Mouse (Mus musculus) thymus, postnatal 10 days (tissue): ENCODE results near the gene Tex2.
"Not testable (repeated sequence)": the region's sequence is repeated elsewhere in the genome, so short reads cannot be mapped to it uniquely, and the experiment has no call there.

Experiments
- DNase-seq, 2 experiments: peaks; one replicate each; pipeline ENCODE4 v3.0.0; 2021; ENCODE audit warnings: low spot score in 2 of 2

Tex2 gene

GRCm38 (mm10) chr11:106622056-106622455 lies 8.8 kb upstream of the Tex2 start:
- DNase-seq, result no peak

- DNase-seq, result not testable (repeated sequence)
Measured at GRCm38 (mm10) chr11:106618768-106619167, 5.5 kb upstream of the Tex2 start.

GRCm38 (mm10) chr11:106617821-106618580 lies 4.8 kb upstream of the Tex2 start:
- no peak for DNase-seq

- DNase-seq, result no peak
Measured at GRCm38 (mm10) chr11:106615561-106615960, 2.3 kb upstream of the Tex2 start.

GRCm38 (mm10) chr11:106614339-106614645 lies 1.1 kb upstream of the Tex2 start:
- DNase-seq, result no peak

DNA sequence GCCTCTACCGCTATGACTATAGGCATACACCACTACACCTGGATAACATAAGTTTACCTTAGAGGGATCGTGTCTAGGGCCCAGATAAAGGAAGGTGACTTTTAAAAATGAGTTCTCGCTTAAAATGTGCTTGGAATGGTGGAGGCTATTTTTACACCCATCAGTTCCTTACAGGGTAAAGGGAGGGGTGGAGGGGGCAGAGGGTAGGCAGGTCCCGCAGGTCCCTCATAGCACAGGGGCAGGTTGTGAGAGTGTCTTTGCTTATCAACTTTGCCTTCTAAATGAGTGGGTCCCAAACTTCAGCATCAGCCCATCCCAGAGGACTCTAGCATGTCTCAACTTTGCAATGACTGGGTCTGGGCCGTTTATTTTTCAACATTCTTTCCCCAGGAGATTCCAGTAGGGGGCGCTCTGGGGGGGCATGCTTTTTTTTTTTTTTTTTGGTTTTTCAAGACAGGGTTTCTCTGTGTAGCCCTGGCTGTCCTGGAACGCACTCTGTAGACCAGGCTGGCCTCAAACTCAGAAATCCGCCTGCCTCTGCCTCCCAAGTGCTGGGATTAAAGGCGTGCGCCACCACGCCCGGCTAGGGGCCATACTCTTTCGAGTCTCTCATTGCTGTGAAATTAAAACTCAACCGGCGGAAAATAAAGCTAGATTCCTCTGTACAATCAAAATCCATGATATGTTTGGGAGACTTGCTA lies 565 bp upstream of the Tex2 start:
- peak in 1 of 2 experiments; percentile 56 for DNase-seq

DNA sequence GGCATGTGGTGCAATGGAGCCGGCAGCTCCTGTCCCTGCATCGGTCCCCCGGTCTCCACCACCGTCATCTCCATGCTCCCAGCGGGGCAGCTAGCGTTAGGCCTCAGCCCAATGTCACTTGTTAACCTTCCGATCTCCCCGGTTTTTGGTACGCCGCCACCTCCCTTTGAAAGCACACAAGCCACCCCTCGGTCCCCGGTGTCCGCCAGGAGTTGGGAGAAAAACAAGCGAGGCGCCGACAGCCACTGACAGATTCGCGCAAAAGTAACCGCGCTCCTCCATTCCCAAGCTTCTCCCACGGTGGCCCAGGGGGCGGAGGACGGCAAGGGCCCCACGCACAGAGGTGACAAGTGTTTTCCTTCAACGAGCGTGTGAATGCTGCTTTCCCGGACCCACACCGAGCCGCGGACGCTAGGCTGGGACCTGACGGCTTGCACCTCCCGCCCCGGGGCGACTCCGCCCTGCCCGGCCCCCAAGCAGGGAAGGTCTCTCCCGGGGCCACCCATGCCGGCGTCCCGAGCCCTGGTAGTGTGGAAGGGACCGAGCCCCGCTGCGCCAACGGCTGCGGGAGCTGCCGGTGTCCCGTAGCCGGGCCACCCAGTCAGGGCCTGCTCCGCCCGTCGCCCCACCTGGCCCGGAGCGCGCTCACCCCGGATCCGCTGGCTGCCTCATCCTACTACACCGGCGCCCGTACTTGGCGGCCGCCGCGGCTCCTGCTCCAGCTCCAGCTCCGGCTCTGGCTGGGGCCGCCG lies 838 bp downstream of the Tex2 start:
- DNase-seq, result peak; percentile 14 to 28

- no peak for DNase-seq
Measured at GRCm38 (mm10) chr11:106609731-106610130, 3.5 kb downstream of the Tex2 start.

DNA sequence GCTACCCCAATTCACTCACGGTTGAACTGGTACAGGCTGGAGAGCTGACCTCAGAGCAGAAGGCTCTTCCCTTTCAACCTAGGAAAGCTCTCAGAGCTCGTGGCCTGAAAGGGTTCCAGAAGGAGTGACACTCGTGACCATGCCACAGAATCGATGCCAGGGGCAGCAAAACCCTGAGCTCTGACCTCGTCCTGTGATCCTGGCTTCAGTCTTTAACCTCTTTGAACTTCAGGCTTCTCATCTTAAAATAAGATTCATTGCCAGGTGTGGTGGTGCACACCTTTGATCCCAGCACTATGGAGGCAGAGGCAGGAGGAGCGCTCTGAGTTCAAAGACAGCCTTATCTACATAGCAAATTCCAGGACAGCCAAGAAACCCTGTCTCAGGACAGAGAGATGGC lies 5.9 kb downstream of the Tex2 start:
- DNase-seq, result no peak

DNA sequence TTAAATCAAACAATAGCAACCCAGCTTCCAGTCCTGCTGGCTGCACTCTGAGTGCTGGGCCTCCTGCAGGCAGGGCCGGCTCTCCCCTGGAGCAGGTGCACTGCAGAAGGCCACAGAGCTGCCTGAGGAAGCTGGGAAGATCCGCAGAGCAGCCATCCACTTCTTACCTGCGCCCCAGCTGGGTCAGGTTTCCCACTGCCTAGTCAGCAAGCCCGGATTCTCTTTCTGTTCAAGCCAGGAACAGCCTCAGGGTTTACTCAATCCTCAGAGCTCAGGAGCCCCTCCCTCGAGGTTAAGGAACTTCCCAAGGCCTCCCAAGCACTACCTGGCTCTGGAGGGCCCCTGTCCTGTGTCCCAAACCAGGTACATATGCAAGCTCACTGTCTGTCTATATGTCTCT lies 7.2 kb downstream of the Tex2 start:
- DNase-seq, result no peak

- no peak for DNase-seq
Measured at GRCm38 (mm10) chr11:106603230-106603629, 10.0 kb downstream of the Tex2 start.

GRCm38 (mm10) chr11:106600124-106600523 lies 13.1 kb downstream of the Tex2 start:
- no peak for DNase-seq

DNA sequence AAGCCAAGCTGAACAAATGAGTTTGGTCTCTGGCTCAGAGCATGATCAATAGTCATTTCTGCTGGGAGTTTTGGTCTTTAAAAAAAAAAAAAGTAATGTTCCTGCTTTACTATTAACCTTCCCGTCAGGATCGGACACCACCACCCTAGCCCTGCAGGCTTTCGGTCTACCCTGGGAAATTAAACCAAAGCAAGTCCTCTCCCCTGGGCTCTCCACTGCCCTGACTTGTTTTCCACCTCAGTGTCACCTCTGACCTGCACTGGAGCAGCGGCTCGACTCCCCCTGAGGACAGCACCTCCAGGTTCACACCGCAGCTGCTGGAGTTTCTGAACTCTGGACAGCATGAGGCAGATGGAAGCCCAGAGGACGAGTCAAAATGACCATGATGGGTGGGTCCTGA lies 13.9 kb downstream of the Tex2 start:
- no peak for DNase-seq

GRCm38 (mm10) chr11:106598339-106598738 lies 14.9 kb downstream of the Tex2 start:
- no peak for DNase-seq

- DNase-seq, result no peak
Measured at GRCm38 (mm10) chr11:106597737-106598330, 15.4 kb downstream of the Tex2 start.

- DNase-seq, result no peak
Measured at GRCm38 (mm10) chr11:106591183-106591582, 22.0 kb downstream of the Tex2 start.

GRCm38 (mm10) chr11:106590143-106590542 lies 23.1 kb downstream of the Tex2 start:
- DNase-seq, result no peak

DNA sequence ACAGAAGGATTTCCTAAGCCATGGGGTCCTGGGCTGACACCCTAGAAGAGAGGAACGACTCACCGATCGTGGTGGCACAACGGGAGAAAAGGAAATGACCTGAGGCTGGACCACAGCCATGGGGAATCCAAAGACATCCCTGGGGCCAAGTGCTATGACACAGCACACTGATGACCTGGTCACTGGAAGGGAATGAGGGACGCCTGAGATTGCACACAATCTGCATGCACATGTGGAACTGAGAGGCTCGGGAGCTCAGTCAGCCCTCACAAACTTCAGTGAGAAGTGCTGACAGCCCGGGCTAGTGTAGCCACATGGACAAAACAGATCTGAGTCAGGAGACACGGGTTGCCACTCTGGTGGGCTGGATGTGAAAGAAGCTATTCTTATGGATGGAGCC lies 24.4 kb downstream of the Tex2 start:
- DNase-seq, result no peak

- no peak for DNase-seq
Measured at GRCm38 (mm10) chr11:106587786-106588519, 25.3 kb downstream of the Tex2 start.

DNA sequence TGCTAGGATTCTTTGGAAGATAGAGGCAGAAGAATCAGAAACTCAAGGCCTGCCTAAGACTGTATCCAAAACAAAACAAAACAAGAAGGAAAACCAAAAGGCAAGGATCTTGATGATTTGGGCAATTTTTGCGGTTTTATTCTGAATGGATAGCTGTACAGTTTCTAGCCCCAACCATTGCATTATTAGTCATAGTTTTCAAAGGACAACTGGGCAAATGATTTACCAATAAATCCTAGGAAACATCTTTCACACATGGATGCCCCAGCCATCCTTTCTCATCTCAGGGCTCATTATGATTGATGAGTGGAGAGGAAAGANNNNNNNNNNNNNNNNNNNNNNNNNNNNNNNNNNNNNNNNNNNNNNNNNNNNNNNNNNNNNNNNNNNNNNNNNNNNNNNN lies 29.4 kb downstream of the Tex2 start:
- DNase-seq, result no peak

GRCm38 (mm10) chr11:106581357-106581756 lies 31.9 kb downstream of the Tex2 start:
- no peak for DNase-seq

DNA sequence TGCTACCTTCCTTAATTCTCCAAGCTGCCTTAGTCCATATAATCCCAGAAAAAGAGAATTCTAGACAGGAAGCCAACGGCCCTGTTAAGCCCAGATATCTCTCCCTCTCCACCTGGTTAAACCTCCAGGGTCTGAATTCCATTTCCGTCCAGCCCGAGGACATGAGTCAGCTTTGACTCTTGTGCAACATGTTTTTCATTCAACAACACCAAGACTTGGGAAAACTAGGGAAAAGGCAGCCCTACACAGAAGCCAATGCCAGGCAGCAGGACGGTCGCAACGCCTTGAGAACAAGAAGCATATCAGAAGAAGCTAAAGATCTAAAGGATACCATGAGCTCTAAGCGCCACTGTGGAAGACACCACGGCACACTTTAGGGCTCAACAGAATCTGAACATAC lies 32.8 kb downstream of the Tex2 start:
- no peak for DNase-seq
